Mouse (Mus musculus): ENCODE results near the gene T2. TPM values are rescaled to one million over a fixed set of nuclear protein-coding genes. Genes with fewer than 3 reads are reported as not detected.

T2 gene
- polyA plus RNA-seq, 1 experiment from 2014 or later: 0.46 TPM

DNA sequence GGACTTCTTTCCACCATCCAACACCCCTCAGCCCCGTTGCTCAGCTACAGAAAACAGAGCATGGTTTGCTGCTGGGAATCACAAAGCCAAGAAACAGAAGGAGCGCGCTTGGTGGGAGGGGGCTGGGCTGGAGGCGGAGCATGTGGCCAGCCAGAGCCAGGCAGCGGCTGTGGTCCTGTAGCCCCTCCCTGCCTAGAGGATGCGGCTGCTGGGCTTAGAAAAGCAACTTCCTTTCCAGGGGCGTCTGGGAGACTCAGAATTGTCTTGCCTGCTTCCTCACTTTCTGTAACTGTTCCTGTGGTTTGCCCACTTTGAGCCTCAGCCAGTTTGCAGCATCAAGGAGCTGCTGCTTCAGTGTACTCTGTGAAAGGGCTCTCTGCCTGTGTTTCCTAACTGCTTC is 16.0 kb downstream of the T2 start:
- 0% methylated on average over 6 of the region's 7 CpGs for WGBS
- peak overlapping the region; percentile 59 for H3K9ac ChIP-seq (ENCODE audit: low read depth, low read length)

DNA sequence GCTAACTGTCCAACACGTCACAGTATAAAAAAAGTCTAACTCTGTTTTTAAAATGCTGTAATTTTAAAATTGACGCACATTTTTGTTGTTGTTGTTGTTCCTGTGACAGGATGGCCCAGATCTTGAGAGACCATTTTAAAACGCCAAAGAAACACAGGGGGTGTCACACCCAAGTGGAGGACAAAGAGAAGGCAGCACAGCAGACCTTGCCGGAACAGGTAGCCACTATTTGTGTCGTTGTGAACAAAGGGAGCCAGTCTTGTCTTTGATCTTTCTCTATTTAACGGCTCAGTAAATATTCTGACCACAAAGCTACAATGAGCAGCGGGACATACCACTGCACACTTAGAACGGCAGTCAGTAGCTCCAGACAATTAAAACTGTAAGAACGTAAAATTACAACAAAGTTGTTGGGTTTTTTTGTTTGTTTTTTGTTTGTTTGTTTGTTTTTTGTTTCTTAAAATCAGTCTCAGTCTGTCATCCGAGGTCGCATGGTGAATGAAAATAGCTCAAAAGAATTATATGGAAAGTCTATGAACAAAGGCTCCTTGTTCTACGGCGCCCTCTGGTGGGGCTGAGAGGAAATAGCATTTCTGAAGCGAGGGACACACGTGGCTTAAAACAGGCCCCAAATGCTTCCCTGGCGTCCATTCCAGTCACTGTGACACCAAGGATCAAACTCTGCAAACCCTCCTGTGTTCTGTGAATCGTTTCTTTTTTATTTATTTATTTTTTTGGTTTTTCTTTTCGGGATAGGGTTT is 16.7 kb downstream of the T2 start:
- Histone ChIP-seq H3K27ac (replicated peaks; ENCODE audit: low read depth, low read length) (peak overlapping the region; percentile 91), H3K4me1 (ENCODE audit: control insufficient read depth, insufficient read depth, low read length) (peaks cover 22% of the 10 kb centered on the region), H3K9me3 (ENCODE audit: control insufficient read depth, low read length) (no peaks in the 10 kb centered on the region), H3K27me3 (replicated peaks; ENCODE audit: control insufficient read depth, insufficient read depth, low read length) (no peaks in the 10 kb centered on the region), H3K36me3 (ENCODE audit: control insufficient read depth, insufficient read depth, low read length) (no peaks in the 10 kb centered on the region), H3K4me3 (ENCODE audit: low read depth, low read length) (peak overlapping the region; percentile 36), H3K4me2 (ENCODE audit: low read depth, low read length) (peak overlapping the region; percentile 72), H3K9ac (ENCODE audit: low read depth, low read length) (peak overlapping the region; percentile 59)
- DNase-seq (ENCODE audit: low spot score) (peak; percentile 78), ATAC-seq (ENCODE audit: low read depth) (peak; percentile 34)
- WGBS: 2% methylated on average over 18 of the region's 18 CpGs

More for the DNA sequence above, 16.0 kb downstream of the T2 start:
- no peaks in the 10 kb centered on the region for H3K9me3 ChIP-seq (ENCODE audit: control insufficient read depth, low read length)
- ATAC-seq (ENCODE audit: low read depth): peak; percentile 89
- peak; percentile 93 for DNase-seq (ENCODE audit: low spot score)
- H3K4me2 ChIP-seq (ENCODE audit: low read depth, low read length): peak overlapping the region; percentile 72
- H3K27ac ChIP-seq (replicated peaks; ENCODE audit: low read depth, low read length): peak overlapping the region; percentile 91
- peaks cover 28% of the 10 kb centered on the region for H3K4me1 ChIP-seq (ENCODE audit: control insufficient read depth, insufficient read depth, low read length)
- no peaks in the 10 kb centered on the region for H3K27me3 ChIP-seq (replicated peaks; ENCODE audit: control insufficient read depth, insufficient read depth, low read length)
- peak overlapping the region; percentile 36 for H3K4me3 ChIP-seq (ENCODE audit: low read depth, low read length)
- no peaks in the 10 kb centered on the region for H3K36me3 ChIP-seq (ENCODE audit: control insufficient read depth, insufficient read depth, low read length)

DNA sequence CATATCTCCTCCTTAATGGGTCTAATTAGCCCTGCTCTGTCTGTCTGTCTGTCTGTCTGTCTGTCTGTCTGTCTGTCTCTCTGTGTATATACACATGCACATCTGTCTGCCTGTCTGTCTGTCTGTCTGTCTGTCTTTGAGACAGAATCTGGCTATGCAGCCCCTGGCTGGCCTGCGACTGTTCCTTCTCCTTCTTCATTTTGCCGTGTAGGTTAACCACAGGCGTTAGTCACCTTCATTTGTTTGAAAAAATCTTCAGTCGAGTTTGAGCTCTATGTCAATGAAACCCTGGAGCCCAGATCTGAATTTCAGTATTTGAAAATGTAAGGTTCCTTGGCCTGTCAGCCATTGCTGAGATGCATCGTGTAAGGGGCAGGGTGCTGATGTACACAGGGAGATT is 21.5 kb downstream of the T2 start:
- no peak overlapping the region for H3K4me3 ChIP-seq (ENCODE audit: low read depth, low read length)

DNA sequence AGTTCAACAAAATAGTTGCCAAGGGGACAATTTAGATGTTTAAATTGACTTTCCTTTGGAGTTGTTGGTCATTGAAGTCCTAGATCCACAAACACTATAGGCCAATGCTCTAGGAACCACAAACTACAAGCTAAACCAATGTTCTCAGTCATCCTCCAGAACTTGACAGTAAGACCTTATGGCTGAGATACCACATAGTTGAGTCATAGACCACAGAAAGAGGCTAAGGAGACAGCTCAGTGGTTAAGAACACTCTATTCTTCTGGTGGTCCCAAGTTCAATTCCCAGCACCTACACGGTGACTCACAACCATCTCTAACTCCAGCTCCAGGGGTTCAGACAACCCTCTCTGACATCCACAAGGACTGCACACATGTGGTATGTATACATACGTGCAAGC is 29.6 kb downstream of the T2 start:
- no peak overlapping the region for H3K27ac ChIP-seq (replicated peaks; ENCODE audit: low read depth, low read length)
- H3K36me3 ChIP-seq (ENCODE audit: control insufficient read depth, insufficient read depth, low read length): no peaks in the 10 kb centered on the region
- no peak overlapping the region for H3K4me2 ChIP-seq (ENCODE audit: low read depth, low read length)
- H3K9ac ChIP-seq (ENCODE audit: low read depth, low read length): no peak overlapping the region
- no peak overlapping the region for H3K4me3 ChIP-seq (ENCODE audit: low read depth, low read length)
- H3K27me3 ChIP-seq (replicated peaks; ENCODE audit: control insufficient read depth, insufficient read depth, low read length): peaks cover 30% of the 10 kb centered on the region
- H3K4me1 ChIP-seq (ENCODE audit: control insufficient read depth, insufficient read depth, low read length): no peaks in the 10 kb centered on the region; the same call in 1 of the 2 replicates
- WGBS: 94% methylated on average over 2 of the region's 2 CpGs
- ATAC-seq (ENCODE audit: low read depth) (no peak), DNase-seq (ENCODE audit: low spot score) (no peak)
- H3K9me3 ChIP-seq (ENCODE audit: control insufficient read depth, low read length): peaks cover 4% of the 10 kb centered on the region; the same call in 1 of the 2 replicates

More for the DNA sequence above, 21.5 kb downstream of the T2 start:
- H3K36me3 ChIP-seq (ENCODE audit: control insufficient read depth, insufficient read depth, low read length): no peaks in the 10 kb centered on the region
- H3K4me2 ChIP-seq (ENCODE audit: low read depth, low read length): no peak overlapping the region
- ATAC-seq (ENCODE audit: low read depth): no peak
- peaks cover 4% of the 10 kb centered on the region; the same call in 1 of the 2 replicates for H3K9me3 ChIP-seq (ENCODE audit: control insufficient read depth, low read length)
- no peak for DNase-seq (ENCODE audit: low spot score)
- no peak overlapping the region for H3K27ac ChIP-seq (replicated peaks; ENCODE audit: low read depth, low read length)
- no peak overlapping the region for H3K9ac ChIP-seq (ENCODE audit: low read depth, low read length)
- 55% methylated on average over 5 of the region's 5 CpGs for WGBS
- peaks cover 2% of the 10 kb centered on the region; the same call in 1 of the 2 replicates for H3K4me1 ChIP-seq (ENCODE audit: control insufficient read depth, insufficient read depth, low read length)
- no peaks in the 10 kb centered on the region for H3K27me3 ChIP-seq (replicated peaks; ENCODE audit: control insufficient read depth, insufficient read depth, low read length)

DNA sequence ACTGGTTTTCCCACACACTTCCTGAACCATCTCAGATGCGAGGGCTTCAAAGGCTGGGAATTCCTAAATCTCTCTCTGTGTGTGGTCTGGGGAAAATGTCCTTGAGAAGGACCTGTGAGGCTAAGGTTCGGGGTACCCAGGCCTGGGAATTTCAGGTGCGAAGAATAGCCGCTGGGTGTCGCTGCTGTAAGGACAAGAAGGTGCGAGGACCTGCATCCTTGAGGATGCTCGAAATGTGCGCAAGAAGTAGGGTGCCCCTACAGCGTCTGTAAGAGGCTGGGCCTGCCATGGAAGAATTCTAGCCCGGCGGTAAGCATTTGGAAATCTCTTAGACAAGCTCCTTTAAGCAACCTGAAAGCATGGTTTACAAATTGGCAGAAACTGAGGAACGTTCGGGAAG is 32.7 kb downstream of the T2 start:
- 2% methylated on average over 13 of the region's 13 CpGs for WGBS
- no peak overlapping the region for H3K27ac ChIP-seq (replicated peaks; ENCODE audit: low read depth, low read length)
- no peaks in the 10 kb centered on the region; the same call in 1 of the 2 replicates for H3K4me1 ChIP-seq (ENCODE audit: control insufficient read depth, insufficient read depth, low read length)
- peaks cover 45% of the 10 kb centered on the region for H3K27me3 ChIP-seq (replicated peaks; ENCODE audit: control insufficient read depth, insufficient read depth, low read length)
- no peaks in the 10 kb centered on the region for H3K36me3 ChIP-seq (ENCODE audit: control insufficient read depth, insufficient read depth, low read length)
- H3K9ac ChIP-seq (ENCODE audit: low read depth, low read length): no peak overlapping the region
- H3K9me3 ChIP-seq (ENCODE audit: control insufficient read depth, low read length): no peaks in the 10 kb centered on the region
- no peak overlapping the region for H3K4me3 ChIP-seq (ENCODE audit: low read depth, low read length)
- H3K4me2 ChIP-seq (ENCODE audit: low read depth, low read length): peak overlapping the region; percentile 38; the same call in 1 of the 2 replicates
- DNase-seq (ENCODE audit: low spot score) (no peak), ATAC-seq (ENCODE audit: low read depth) (no peak)

DNA sequence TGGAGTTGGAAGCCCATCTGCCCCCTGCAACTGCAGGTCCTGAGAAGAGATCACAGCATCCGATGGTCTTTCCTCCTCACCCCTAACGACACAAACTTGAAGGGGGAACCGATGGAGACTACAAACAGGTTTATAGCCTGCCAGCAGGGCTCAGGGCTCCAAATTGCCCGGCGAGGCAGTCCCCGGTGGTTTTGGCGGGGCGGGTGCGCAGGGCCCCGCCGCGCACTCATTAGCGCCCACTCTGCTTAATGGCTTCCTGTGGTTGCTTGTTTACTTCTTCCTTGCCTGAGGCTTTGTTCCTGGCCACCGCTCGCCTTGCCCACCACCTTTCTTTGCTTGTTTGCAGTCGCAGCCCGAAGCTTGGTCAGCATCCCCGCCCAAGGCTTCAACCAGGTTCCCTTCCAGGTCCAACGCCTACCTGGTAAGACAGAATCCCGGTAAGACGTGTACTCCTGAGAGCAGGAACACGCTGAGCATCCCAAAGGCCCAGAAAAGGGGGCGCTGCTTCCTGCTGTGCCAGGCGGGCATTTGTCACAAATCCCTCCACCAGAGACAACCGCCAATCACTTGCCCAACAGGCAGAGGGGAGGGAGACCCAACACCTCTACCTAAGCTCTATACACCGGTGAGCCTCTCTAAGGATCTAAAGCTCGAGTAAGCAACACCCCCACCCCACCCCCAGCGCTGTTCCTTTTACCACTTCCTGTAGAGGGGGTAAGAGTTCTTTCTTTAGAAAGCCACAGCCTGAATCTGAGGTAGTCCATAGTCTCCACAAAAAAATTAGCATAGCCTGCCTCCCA is 33.4 kb downstream of the T2 start:
- WGBS: 2% methylated on average over 27 of the region's 28 CpGs
- Histone ChIP-seq H3K27me3 (replicated peaks; ENCODE audit: control insufficient read depth, insufficient read depth, low read length) (peaks cover 45% of the 10 kb centered on the region), H3K4me3 (ENCODE audit: low read depth, low read length) (peak overlapping the region; percentile 15; the same call in 1 of the 2 replicates), H3K9me3 (ENCODE audit: control insufficient read depth, low read length) (no peaks in the 10 kb centered on the region), H3K36me3 (ENCODE audit: control insufficient read depth, insufficient read depth, low read length) (no peaks in the 10 kb centered on the region), H3K4me1 (ENCODE audit: control insufficient read depth, insufficient read depth, low read length) (no peaks in the 10 kb centered on the region; the same call in 1 of the 2 replicates), H3K27ac (replicated peaks; ENCODE audit: low read depth, low read length) (no peak overlapping the region), H3K9ac (ENCODE audit: low read depth, low read length) (peak overlapping the region; percentile 25; the same call in 1 of the 2 replicates), H3K4me2 (ENCODE audit: low read depth, low read length) (peak overlapping the region; percentile 38)
- DNase-seq (ENCODE audit: low spot score) (no peak), ATAC-seq (ENCODE audit: low read depth) (0 out of 2 replicates have a peak, but pooled peaks have one; percentile 15)

DNA sequence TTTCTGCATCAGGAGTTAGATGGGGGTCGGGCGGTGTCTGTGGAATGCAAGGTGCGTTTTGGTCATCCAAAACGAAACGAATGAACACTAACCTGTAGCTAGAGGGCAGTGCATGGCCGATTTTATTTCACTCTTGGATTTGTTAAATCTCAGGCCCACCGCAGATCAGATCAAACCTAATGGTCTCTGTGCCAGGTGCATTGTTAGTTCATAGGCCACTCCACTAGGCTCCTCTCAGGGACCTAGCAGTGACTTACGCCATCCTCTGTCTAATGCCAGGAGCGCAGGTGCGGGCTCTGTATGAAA is 34.0 kb downstream of the T2 start:
- H3K27ac ChIP-seq (replicated peaks; ENCODE audit: low read depth, low read length): no peak overlapping the region
- H3K9ac ChIP-seq (ENCODE audit: low read depth, low read length): no peak overlapping the region
- H3K9me3 ChIP-seq (ENCODE audit: control insufficient read depth, low read length): no peaks in the 10 kb centered on the region
- peaks cover 45% of the 10 kb centered on the region for H3K27me3 ChIP-seq (replicated peaks; ENCODE audit: control insufficient read depth, insufficient read depth, low read length)
- no peaks in the 10 kb centered on the region; the same call in 1 of the 2 replicates for H3K4me1 ChIP-seq (ENCODE audit: control insufficient read depth, insufficient read depth, low read length)
- 0 out of 2 replicates have a peak overlapping the region, but pooled peaks have one; percentile 15 for H3K4me3 ChIP-seq (ENCODE audit: low read depth, low read length)
- 0 out of 2 replicates have a peak overlapping the region, but pooled peaks have one; percentile 38 for H3K4me2 ChIP-seq (ENCODE audit: low read depth, low read length)
- no peak for DNase-seq (ENCODE audit: low spot score)
- ATAC-seq (ENCODE audit: low read depth): no peak
- no peaks in the 10 kb centered on the region for H3K36me3 ChIP-seq (ENCODE audit: control insufficient read depth, insufficient read depth, low read length)
- WGBS: 5% methylated on average over 10 of the region's 10 CpGs

DNA sequence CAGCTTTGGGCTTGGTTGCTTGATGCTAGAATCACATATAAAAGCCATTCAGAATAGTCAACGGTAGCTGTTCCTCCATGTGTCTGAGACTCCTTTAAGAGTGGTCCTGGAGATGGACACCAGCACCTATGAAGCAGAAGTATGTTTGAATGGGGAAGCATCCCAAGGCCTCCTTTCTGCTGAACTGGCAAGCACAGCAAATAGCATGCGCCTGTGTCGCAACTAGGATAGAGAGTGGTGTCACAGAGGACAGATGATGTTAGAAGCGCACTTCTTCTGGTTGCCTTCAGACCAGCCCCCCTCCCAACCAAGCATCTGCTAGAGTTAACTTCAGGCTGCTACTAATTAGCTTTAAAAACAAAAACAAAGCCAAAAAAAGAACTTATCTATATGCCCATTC is 34.7 kb downstream of the T2 start:
- no peak overlapping the region for H3K9ac ChIP-seq (ENCODE audit: low read depth, low read length)
- no peaks in the 10 kb centered on the region for H3K9me3 ChIP-seq (ENCODE audit: control insufficient read depth, low read length)
- no peak overlapping the region for H3K4me2 ChIP-seq (ENCODE audit: low read depth, low read length)
- no peak overlapping the region for H3K27ac ChIP-seq (replicated peaks; ENCODE audit: low read depth, low read length)
- DNase-seq (ENCODE audit: low spot score): no peak
- WGBS: 46% methylated on average over 4 of the region's 4 CpGs
- H3K27me3 ChIP-seq (replicated peaks; ENCODE audit: control insufficient read depth, insufficient read depth, low read length): peaks cover 45% of the 10 kb centered on the region
- no peaks in the 10 kb centered on the region; the same call in 1 of the 2 replicates for H3K4me1 ChIP-seq (ENCODE audit: control insufficient read depth, insufficient read depth, low read length)
- H3K36me3 ChIP-seq (ENCODE audit: control insufficient read depth, insufficient read depth, low read length): no peaks in the 10 kb centered on the region
- no peak for ATAC-seq (ENCODE audit: low read depth)
- H3K4me3 ChIP-seq (ENCODE audit: low read depth, low read length): no peak overlapping the region

Data from embryonic facial prominence, embryonic 14.5 days (tissue).